Mouse (Mus musculus) c-Kit-positive CD71-negative TER-119-negative erythroid progenitor cells, embryonic 14.5 days (primary cell): Measurements from ENCODE around the gene Unc45a.
"Not testable (repeated sequence)": the region's sequence is repeated elsewhere in the genome, so short reads cannot be mapped to it uniquely, and the experiment has no call there.

Source experiments
- DNase-seq: peaks from one replicate; pipeline ENCODE4 v3.0.0-alpha.2; 2013; ENCODE audit warnings: low read depth

The Unc45a gene

GRCm38 (mm10) chr7:80324816-80325119 is 16.0 kb downstream of the Unc45a start:
- DNase-seq: not testable (repeated sequence)

GRCm38 (mm10) chr7:80324043-80324815 is 16.6 kb downstream of the Unc45a start, which contains the start of gene Rccd1:
TSS of gene Rccd1 (minus strand) at chr7:80324454.
- DNase-seq: peak; percentile 88

GRCm38 (mm10) chr7:80323336-80323735 is 17.5 kb downstream of the Unc45a start:
- DNase-seq: no peak

GRCm38 (mm10) chr7:80319846-80320496 is 20.8 kb downstream of the Unc45a start:
- DNase-seq: no peak

- no peak for DNase-seq
Observed at GRCm38 (mm10) chr7:80318670-80319069, 22.1 kb downstream of the Unc45a start.

- no peak for DNase-seq
Observed at GRCm38 (mm10) chr7:80317439-80318115, 23.2 kb downstream of the Unc45a start.

- DNase-seq: no peak
Observed at GRCm38 (mm10) chr7:80315733-80316132, 25.1 kb downstream of the Unc45a start.

- DNase-seq: no peak
Observed at GRCm38 (mm10) chr7:80310771-80311170, 30.0 kb downstream of the Unc45a start.

GRCm38 (mm10) chr7:80307766-80308165 is 33.0 kb downstream of the Unc45a start:
- no peak for DNase-seq

- no peak for DNase-seq
Observed at GRCm38 (mm10) chr7:80301522-80301921, 39.3 kb downstream of the Unc45a start.

- DNase-seq: no peak
Observed at GRCm38 (mm10) chr7:80299568-80299967, 41.2 kb downstream of the Unc45a start.

GRCm38 (mm10) chr7:80298754-80299153 is 42.1 kb downstream of the Unc45a start:
- DNase-seq: no peak

GRCm38 (mm10) chr7:80297041-80297440 is 43.8 kb downstream of the Unc45a start:
- DNase-seq: no peak

- no peak for DNase-seq
Observed at GRCm38 (mm10) chr7:80296462-80296861, 44.3 kb downstream of the Unc45a start.

- no peak for DNase-seq
Observed at GRCm38 (mm10) chr7:80294764-80295648, 45.8 kb downstream of the Unc45a start.

GRCm38 (mm10) chr7:80294062-80294763 is 46.6 kb downstream of the Unc45a start, which contains the start of gene Prc1:
TSS of gene Prc1 (plus strand) at chr7:80294450.
- peak; percentile 96 for DNase-seq

- no peak for DNase-seq
Observed at GRCm38 (mm10) chr7:80287736-80288135, 53.1 kb downstream of the Unc45a start.

- DNase-seq: no peak
Observed at GRCm38 (mm10) chr7:80285725-80286124, 55.1 kb downstream of the Unc45a start.

GRCm38 (mm10) chr7:80284391-80284790 is 56.4 kb downstream of the Unc45a start:
- DNase-seq: no peak

GRCm38 (mm10) chr7:80283226-80283918 is 57.4 kb downstream of the Unc45a start:
- DNase-seq: no peak

- no peak for DNase-seq
Observed at GRCm38 (mm10) chr7:80281646-80282045, 59.2 kb downstream of the Unc45a start.
